Mouse (Mus musculus): ENCODE measurements around the gene Cops3. TPM values are rescaled to one million over a fixed set of nuclear protein-coding genes. Genes with fewer than 3 reads are reported as not detected.

Cops3 gene
- polyA plus RNA-seq (2015; fragmentation: Nextera tagmentation; extraction: Ambion mirVana): 172 and 174 TPM in 2 replicates

DNA sequence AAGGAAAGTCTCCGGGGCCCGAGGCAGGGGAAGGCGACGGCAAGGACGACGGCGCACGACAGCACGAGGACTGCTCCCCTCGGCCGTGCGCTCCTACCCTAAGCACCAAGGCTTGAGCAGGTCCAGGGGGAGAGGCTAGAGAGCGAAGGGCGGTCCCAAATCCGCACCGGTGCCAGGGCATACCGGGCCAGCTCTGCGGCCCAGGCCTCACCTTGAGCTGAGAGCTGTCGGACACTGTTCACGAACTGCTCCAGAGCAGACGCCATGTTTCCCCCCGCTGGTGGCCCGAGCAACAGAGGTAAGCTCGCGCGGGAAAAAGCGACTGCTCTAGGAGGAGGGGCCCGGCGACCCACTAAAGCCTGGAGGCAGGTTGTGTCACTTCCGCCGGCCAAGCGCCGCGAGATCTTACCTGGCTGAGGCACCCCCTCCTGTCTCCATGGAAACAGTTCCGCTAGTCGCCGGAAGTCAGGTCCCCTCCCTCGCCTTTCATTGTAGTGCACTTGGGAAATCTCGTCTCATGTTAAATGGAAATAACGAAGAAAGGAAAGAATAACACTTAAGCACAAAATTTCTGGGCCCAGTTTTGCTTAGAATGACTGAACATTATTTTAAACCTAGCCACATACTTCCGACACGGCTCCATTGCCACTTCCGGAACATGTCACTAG, at the start of gene Cops3:
Gene Cops3 (minus strand): TSS at position 380 of the 668 bp plus-strand sequence.
- Histone ChIP-seq H3K4me2 (ENCODE audit: low read depth, low read length) (peak within 1 kb of the TSS; percentile 78), H3K9ac (ENCODE audit: low read length) (peak within 1 kb of the TSS; percentile 98), H3K9me3 (replicated peaks; ENCODE audit: control insufficient read depth, low read length) (no peaks in the 10 kb centered on the region), H3K36me3 (ENCODE audit: control insufficient read depth, insufficient read depth, low read length) (peaks cover 11% of the 10 kb centered on the region; the same call in 1 of the 2 replicates), H3K27me3 (ENCODE audit: control insufficient read depth, insufficient read depth, low read length) (no peaks in the 10 kb centered on the region), H3K4me1 (ENCODE audit: control insufficient read depth, insufficient read depth, low read length) (peaks cover 18% of the 10 kb centered on the region), H3K27ac (ENCODE audit: low read length) (peak within 1 kb of the TSS; percentile 99), H3K4me3 (replicated peaks; ENCODE audit: low read length) (peak within 1 kb of the TSS; percentile 97)
- under 1% methylated on average over 43 of the region's 43 CpGs for WGBS
- peak; percentile 95 for ATAC-seq (ENCODE audit: insufficient read depth, low FRiP score)

DNA sequence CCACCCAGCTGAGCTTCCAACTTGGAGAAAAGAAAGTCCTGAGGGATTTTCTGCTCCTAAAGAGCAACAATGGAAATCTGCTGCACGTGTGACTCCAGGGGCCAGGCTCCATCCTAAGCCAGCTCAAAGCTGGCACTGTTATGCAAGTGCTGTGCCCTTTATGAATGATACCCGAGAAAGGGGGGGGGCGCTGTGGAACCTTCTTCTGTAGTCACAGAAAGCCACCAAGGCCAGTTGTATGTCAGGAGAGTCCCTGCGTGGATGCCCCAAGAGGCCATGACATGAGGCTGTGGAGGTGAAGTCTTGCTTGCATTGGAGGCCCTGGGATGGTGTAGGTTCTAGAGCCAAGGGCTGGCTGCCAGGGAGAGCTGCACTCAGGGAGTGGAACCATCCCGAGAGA, 48.5 kb upstream of the Cops3 start:
- H3K4me3 ChIP-seq (replicated peaks; ENCODE audit: low read length): no peak overlapping the region
- no peaks in the 10 kb centered on the region for H3K36me3 ChIP-seq (ENCODE audit: control insufficient read depth, insufficient read depth, low read length)
- H3K4me2 ChIP-seq (ENCODE audit: low read depth, low read length): no peak overlapping the region
- H3K27ac ChIP-seq (ENCODE audit: low read length): no peak overlapping the region
- H3K9me3 ChIP-seq (replicated peaks; ENCODE audit: control insufficient read depth, low read length): no peaks in the 10 kb centered on the region
- H3K4me1 ChIP-seq (ENCODE audit: control insufficient read depth, insufficient read depth, low read length): peaks cover 3% of the 10 kb centered on the region; the same call in 1 of the 2 replicates
- no peak for ATAC-seq (ENCODE audit: insufficient read depth, low FRiP score)
- WGBS: 75% methylated on average over 5 of the region's 5 CpGs
- no peaks in the 10 kb centered on the region for H3K27me3 ChIP-seq (ENCODE audit: control insufficient read depth, insufficient read depth, low read length)
- H3K9ac ChIP-seq (ENCODE audit: low read length): no peak overlapping the region

DNA sequence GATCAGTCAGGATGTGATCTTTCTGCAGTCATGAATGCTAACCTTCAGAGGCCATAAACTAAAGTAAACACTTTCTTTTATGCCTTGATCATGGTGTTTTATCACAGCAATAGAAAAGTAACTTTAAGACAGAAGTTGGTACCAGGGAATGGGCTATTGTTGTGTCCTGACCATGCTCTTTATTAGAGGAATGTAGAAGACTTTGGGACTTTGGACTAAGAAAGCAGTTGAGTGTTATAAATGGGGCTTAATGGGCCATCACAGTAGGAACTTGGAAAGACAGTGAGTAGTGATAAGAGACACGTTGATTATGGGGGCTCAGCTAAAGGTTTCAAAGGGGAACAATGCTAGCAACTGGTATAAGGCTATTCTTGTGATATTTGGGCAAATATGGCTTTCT, 47.3 kb upstream of the Cops3 start:
- H3K4me2 ChIP-seq (ENCODE audit: low read depth, low read length): no peak overlapping the region
- H3K9me3 ChIP-seq (replicated peaks; ENCODE audit: control insufficient read depth, low read length): no peaks in the 10 kb centered on the region
- no peaks in the 10 kb centered on the region for H3K27me3 ChIP-seq (ENCODE audit: control insufficient read depth, insufficient read depth, low read length)
- no peak for ATAC-seq (ENCODE audit: insufficient read depth, low FRiP score)
- no peak overlapping the region for H3K9ac ChIP-seq (ENCODE audit: low read length)
- H3K36me3 ChIP-seq (ENCODE audit: control insufficient read depth, insufficient read depth, low read length): no peaks in the 10 kb centered on the region
- H3K27ac ChIP-seq (ENCODE audit: low read length): no peak overlapping the region
- H3K4me1 ChIP-seq (ENCODE audit: control insufficient read depth, insufficient read depth, low read length): peaks cover 3% of the 10 kb centered on the region; the same call in 1 of the 2 replicates
- no peak overlapping the region for H3K4me3 ChIP-seq (replicated peaks; ENCODE audit: low read length)
- WGBS: 48% methylated on average over 1 of the region's 1 CpGs

DNA sequence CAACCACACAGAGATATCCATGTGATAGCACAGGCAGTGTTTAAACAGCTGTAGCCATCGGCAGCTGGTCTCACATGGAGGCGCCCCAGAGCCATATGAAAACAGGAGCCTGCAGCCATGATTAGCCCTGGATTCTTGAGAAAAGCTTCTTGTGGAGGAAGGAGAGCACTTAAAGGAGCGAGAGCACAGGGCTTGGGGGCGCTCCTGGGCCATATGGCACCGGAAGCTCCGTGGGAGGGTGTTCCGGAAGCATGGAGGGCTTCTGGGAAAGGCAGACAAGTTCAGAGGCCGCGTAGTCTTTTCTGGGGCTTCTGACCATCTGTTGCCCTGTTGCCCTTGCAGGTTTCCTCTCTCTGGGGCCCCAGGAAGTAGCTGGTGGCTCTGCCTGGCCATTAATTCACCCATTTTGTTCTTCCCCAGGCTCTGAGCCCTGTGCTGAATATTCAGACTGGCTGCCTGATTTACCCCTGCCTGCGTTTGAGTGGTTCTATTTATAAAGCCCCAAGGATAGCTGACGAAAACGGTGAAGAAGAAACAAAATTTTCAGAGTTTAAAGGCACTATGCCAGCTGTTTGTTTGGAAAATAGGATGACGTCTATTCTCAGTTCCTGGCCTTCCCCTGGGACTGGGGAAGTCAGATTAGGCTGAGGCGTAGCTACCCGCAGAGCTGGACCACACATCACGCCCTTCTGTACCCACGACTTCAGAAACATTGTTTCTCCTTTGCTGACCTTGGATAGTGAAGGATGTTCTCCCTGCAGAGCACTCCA, 45.8 kb upstream of the Cops3 start:
- H3K9ac ChIP-seq (ENCODE audit: low read length): no peak overlapping the region; the same call in 1 of the 2 replicates
- H3K4me3 ChIP-seq (replicated peaks; ENCODE audit: low read length): no peak overlapping the region
- no peaks in the 10 kb centered on the region for H3K27me3 ChIP-seq (ENCODE audit: control insufficient read depth, insufficient read depth, low read length)
- H3K36me3 ChIP-seq (ENCODE audit: control insufficient read depth, insufficient read depth, low read length): no peaks in the 10 kb centered on the region
- peaks cover 3% of the 10 kb centered on the region; the same call in 1 of the 2 replicates for H3K4me1 ChIP-seq (ENCODE audit: control insufficient read depth, insufficient read depth, low read length)
- no peaks in the 10 kb centered on the region for H3K9me3 ChIP-seq (replicated peaks; ENCODE audit: control insufficient read depth, low read length)
- H3K27ac ChIP-seq (ENCODE audit: low read length): peak overlapping the region; percentile 62
- H3K4me2 ChIP-seq (ENCODE audit: low read depth, low read length): no peak overlapping the region
- 44% methylated on average over 17 of the region's 17 CpGs for WGBS
- no peak; the same call in none of the 2 replicates for ATAC-seq (ENCODE audit: insufficient read depth, low FRiP score)

DNA sequence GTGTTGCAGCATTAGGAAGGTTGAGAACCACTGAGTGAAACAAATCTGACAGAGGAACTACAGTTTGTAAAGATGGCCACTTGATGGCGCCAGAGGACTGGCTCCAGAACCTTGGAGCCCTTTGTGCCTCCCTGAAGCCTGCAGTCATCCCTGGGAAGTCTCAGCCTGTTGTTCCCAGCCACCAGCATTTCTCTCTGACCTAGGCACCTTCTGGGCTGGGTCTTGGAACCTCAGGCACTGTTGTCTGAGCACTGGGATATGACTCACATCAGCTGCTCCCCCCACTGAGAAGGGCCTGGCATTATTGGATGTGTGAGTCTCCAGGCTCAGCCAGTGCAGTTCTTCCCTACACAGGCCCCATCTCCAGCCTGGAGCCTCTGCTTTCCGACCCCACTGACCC, 40.4 kb upstream of the Cops3 start:
- H3K9ac ChIP-seq (ENCODE audit: low read length): peak overlapping the region; percentile 36; the same call in 1 of the 2 replicates
- H3K4me3 ChIP-seq (replicated peaks; ENCODE audit: low read length): no peak overlapping the region
- H3K27ac ChIP-seq (ENCODE audit: low read length): no peak overlapping the region
- H3K27me3 ChIP-seq (ENCODE audit: control insufficient read depth, insufficient read depth, low read length): no peaks in the 10 kb centered on the region
- no peak overlapping the region for H3K4me2 ChIP-seq (ENCODE audit: low read depth, low read length)
- ATAC-seq (ENCODE audit: insufficient read depth, low FRiP score): peak; percentile 48; the same call in 1 of the 2 replicates
- no peaks in the 10 kb centered on the region for H3K9me3 ChIP-seq (replicated peaks; ENCODE audit: control insufficient read depth, low read length)
- H3K36me3 ChIP-seq (ENCODE audit: control insufficient read depth, insufficient read depth, low read length): 0 out of 2 replicates have a peak, but pooled peaks cover 2% of the 10 kb centered on the region
- WGBS: 18% methylated on average over 2 of the region's 2 CpGs
- peaks cover 3% of the 10 kb centered on the region; the same call in 1 of the 2 replicates for H3K4me1 ChIP-seq (ENCODE audit: control insufficient read depth, insufficient read depth, low read length)

DNA sequence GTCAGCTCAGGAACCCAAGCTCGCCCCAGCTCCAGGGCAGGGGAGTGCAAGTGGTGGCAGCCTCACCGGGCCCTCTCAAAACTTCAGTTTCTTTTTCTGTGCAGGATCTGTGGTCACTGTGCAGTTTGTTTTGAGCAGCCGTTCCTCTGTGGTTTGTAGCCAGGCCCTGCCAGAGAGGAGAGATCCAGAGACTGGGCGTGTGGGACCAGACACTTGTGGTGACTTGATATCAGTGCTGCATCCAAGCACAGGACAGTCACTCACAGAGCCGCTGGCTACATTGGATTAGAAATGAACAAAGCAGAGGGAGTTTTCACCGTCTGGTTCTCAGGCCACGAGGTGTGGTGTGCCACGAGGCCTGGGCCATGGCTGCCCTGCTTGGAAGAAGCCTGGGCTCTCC, 32.5 kb upstream of the Cops3 start:
- Histone ChIP-seq H3K9ac (ENCODE audit: low read length) (no peak overlapping the region), H3K27ac (ENCODE audit: low read length) (no peak overlapping the region), H3K27me3 (ENCODE audit: control insufficient read depth, insufficient read depth, low read length) (no peaks in the 10 kb centered on the region), H3K4me1 (ENCODE audit: control insufficient read depth, insufficient read depth, low read length) (no peaks in the 10 kb centered on the region), H3K9me3 (replicated peaks; ENCODE audit: control insufficient read depth, low read length) (no peaks in the 10 kb centered on the region), H3K36me3 (ENCODE audit: control insufficient read depth, insufficient read depth, low read length) (0 out of 2 replicates have a peak, but pooled peaks cover 2% of the 10 kb centered on the region), H3K4me3 (replicated peaks; ENCODE audit: low read length) (no peak overlapping the region), H3K4me2 (ENCODE audit: low read depth, low read length) (no peak overlapping the region)
- 82% methylated on average over 8 of the region's 8 CpGs for WGBS
- no peak for ATAC-seq (ENCODE audit: insufficient read depth, low FRiP score)

DNA sequence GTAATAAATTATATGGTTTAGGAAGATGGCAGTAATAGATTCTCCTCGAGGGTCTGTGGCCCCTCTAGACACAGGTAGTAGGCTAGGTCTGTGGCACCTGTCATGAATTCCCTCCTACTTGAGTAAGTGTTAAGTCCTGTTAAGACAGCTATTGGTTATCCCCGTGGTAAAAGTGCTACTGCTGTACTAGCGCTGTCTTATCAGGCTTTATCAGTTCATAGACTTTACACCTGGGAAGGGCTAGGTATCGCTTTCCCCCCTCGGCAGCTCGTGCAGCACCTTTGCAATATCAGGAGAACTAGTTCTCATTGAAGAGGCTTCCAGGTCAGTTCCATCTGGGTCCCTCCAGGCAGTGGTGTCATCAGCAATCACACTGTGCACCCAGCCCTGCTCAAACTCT, 24.7 kb upstream of the Cops3 start:
- Histone ChIP-seq H3K4me2 (ENCODE audit: low read depth, low read length) (no peak overlapping the region), H3K9ac (ENCODE audit: low read length) (no peak overlapping the region)

DNA sequence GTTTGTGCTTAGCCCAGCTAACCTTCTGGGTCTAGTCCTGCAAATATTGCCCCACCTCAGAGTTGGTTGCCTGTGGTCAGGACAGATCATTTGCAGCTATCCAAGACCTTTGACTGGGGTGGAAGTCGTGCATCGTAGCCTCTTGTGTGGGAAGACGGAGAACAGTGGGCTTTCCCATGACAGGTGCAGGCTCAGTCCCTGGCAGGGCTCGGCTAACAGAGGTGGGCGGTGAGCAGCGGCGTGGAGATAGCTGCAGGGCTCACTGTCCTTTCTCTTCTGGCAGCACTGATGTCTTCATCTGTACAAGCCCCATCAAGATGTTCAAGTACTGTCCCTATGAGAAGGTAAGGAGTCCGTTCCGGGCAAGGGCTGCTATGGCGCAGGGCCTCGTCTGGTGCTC, 20.8 kb upstream of the Cops3 start:
- no peak overlapping the region for H3K9ac ChIP-seq (ENCODE audit: low read length)
- WGBS: 83% methylated on average over 11 of the region's 11 CpGs
- no peak overlapping the region for H3K4me2 ChIP-seq (ENCODE audit: low read depth, low read length)
- H3K27ac ChIP-seq (ENCODE audit: low read length): no peak overlapping the region
- no peaks in the 10 kb centered on the region for H3K36me3 ChIP-seq (ENCODE audit: control insufficient read depth, insufficient read depth, low read length)
- H3K4me3 ChIP-seq (replicated peaks; ENCODE audit: low read length): no peak overlapping the region
- no peaks in the 10 kb centered on the region for H3K27me3 ChIP-seq (ENCODE audit: control insufficient read depth, insufficient read depth, low read length)
- H3K9me3 ChIP-seq (replicated peaks; ENCODE audit: control insufficient read depth, low read length): no peaks in the 10 kb centered on the region
- no peaks in the 10 kb centered on the region for H3K4me1 ChIP-seq (ENCODE audit: control insufficient read depth, insufficient read depth, low read length)
- ATAC-seq (ENCODE audit: insufficient read depth, low FRiP score): no peak

More for the DNA sequence above, 24.7 kb upstream of the Cops3 start:
- Histone ChIP-seq H3K9me3 (replicated peaks; ENCODE audit: control insufficient read depth, low read length) (no peaks in the 10 kb centered on the region), H3K36me3 (ENCODE audit: control insufficient read depth, insufficient read depth, low read length) (no peaks in the 10 kb centered on the region), H3K27ac (ENCODE audit: low read length) (no peak overlapping the region), H3K4me1 (ENCODE audit: control insufficient read depth, insufficient read depth, low read length) (no peaks in the 10 kb centered on the region), H3K4me3 (replicated peaks; ENCODE audit: low read length) (no peak overlapping the region), H3K27me3 (ENCODE audit: control insufficient read depth, insufficient read depth, low read length) (no peaks in the 10 kb centered on the region)
- ATAC-seq (ENCODE audit: insufficient read depth, low FRiP score): no peak
- WGBS: 60% methylated on average over 6 of the region's 6 CpGs

DNA sequence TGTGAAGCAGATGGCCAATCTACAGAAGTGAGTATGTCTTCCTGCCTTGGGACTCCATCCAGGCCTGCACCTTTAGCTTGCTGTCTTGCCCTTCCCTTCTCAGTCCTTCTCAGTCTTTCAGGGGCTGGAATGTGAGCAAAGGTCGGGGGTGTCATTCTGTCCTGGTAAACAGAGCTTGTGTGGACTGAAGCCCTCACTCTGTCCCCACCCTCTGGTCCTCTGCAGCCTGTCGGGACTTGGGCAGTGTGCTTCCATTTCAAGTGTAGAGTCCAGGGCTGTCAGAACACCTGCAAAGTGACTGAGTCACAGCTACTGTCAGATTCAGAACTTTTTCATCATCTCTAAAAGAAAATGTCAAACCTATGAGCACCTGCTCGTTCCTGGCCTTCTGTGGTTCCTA, 13.2 kb upstream of the Cops3 start:
- WGBS: 48% methylated on average over 3 of the region's 3 CpGs
- H3K4me1 ChIP-seq (ENCODE audit: control insufficient read depth, insufficient read depth, low read length): peaks cover 7% of the 10 kb centered on the region; the same call in 1 of the 2 replicates
- no peak overlapping the region for H3K9ac ChIP-seq (ENCODE audit: low read length)
- H3K27ac ChIP-seq (ENCODE audit: low read length): no peak overlapping the region
- H3K27me3 ChIP-seq (ENCODE audit: control insufficient read depth, insufficient read depth, low read length): no peaks in the 10 kb centered on the region
- no peaks in the 10 kb centered on the region for H3K36me3 ChIP-seq (ENCODE audit: control insufficient read depth, insufficient read depth, low read length)
- H3K4me3 ChIP-seq (replicated peaks; ENCODE audit: low read length): no peak overlapping the region
- H3K4me2 ChIP-seq (ENCODE audit: low read depth, low read length): no peak overlapping the region
- ATAC-seq (ENCODE audit: insufficient read depth, low FRiP score): no peak
- H3K9me3 ChIP-seq (replicated peaks; ENCODE audit: control insufficient read depth, low read length): no peaks in the 10 kb centered on the region

Data from stomach, embryonic 16.5 days (tissue).